Mouse (Mus musculus) right cerebral cortex, postnatal 10 days (tissue): ENCODE results near the gene Lrrc4.
A peak's percentile ranks its signal among the peaks of the same experiment; 100 is the strongest.

Source experiments
- DNase-seq, 2 experiments: peaks; one replicate each; pipeline ENCODE4 v3.0.0; 2021; ENCODE audit warnings: low spot score in 2 of 2

Lrrc4 gene

DNA sequence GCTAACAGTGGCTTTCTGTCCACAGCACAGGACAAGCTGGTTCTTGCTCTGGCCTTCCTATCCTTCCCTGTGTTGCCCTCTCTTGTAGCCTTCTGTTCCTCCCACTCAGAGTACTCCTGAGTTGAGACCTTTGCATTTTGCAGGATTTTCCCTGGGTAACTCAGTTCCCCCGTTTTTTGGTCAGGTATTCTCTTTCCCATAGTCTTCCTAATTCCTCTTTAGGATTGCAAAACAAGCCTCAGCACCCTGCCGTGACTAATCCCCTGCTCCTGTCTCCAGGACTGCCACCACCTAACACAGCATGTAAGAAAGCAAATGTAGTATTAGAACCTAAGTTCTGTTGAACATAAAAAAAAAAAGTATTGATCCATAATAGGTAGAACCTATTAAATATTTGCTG is 60.2 kb downstream of the Lrrc4 start:
- DNase-seq, result no peak

DNA sequence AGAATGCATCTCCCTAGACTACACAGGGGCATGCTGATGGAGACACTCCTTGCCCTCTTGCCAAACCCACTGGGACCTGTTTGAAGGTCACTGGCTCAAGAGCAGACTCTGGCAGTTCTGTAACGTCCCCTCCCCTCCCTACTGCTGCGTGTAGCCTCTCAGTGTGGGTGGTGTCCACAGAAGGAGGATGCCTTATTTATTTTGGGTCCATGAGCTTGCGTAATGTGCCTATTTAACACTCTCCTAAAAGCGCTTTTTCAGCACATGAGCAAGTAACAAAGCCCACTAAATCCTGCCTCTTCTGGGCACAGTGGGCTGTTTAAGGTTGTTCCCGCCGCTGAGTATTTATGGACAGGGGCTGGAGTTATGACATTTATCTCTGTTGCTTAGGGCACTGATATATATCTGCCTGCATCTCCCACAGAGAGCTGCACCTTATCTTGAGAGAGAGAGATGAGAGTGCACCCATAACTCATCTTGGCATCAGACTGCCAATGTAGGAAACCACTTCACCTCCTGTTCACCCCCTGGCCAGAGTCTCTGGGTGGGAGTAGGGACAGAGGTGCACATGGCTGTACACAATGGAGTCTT is 63.6 kb downstream of the Lrrc4 start:
- no peak for DNase-seq

DNA sequence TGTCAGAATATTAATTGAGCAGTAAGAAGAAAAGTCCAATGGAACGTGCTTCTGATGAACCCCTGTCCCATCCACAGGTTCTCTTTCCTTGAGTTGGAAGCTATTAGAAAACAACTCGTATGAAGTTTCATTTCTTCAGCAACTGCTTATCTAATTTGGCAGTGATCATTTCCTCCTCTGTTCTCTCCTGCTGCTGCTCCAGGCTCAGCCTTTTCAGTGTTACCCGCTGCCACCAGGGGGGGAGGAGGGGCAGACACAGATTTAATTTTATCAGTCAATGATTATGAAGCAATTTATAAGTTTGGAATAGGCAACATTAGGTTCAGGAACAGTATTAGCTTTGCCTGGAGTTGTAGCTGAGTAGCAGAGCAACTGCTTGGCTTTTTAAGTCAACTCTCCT is 64.9 kb downstream of the Lrrc4 start:
- DNase-seq, result no peak

DNA sequence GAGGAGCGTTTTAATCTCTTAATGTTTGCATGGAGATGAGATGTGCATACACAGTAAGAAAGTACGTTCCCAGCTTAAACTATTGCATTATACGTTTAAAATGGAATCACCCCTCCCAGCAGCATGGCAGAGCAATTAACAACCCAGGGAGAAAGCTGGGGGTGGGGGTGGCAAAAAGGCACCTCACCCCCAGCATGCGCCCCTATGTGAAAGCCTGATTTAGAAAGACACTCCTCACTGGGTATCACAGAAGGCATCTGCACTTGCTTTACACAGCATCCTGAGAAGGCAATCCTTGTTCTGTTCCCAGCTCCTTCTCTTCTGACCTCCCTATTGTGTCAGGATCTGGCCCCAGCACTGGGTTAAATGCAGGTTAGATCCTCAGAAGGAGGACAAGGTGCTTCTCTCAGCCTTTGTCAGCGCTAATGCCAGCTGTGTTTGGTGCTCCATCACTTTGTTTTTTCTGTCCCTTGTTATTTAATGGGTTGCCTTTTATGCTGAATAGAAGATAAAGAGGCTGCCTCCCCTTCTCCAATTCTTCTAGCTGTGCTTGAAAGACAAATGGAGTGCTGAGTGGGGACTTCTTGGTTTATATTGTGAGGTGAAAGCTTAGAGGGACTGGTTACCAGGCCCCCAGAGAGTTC is 69.3 kb downstream of the Lrrc4 start:
- DNase-seq, result no peak

DNA sequence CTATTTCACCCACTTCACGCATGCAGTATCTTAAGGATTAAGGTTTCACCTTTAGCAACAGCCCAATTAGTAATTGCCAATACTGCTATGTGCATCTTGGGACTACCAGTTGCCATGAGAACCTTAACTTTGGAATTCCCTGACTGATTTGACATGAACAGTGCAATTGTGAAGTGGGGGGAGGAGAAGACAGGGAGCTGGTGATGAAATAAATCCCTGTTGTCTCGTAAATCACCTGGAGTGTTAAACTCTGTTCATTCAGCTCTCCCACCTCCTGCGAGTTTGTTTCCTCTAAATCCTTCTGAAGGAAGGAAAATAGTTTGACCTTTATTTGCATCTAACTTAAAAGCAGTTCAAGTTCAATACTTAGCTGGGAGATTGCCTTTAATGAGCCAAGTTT is 69.8 kb downstream of the Lrrc4 start:
- DNase-seq, result no peak

DNA sequence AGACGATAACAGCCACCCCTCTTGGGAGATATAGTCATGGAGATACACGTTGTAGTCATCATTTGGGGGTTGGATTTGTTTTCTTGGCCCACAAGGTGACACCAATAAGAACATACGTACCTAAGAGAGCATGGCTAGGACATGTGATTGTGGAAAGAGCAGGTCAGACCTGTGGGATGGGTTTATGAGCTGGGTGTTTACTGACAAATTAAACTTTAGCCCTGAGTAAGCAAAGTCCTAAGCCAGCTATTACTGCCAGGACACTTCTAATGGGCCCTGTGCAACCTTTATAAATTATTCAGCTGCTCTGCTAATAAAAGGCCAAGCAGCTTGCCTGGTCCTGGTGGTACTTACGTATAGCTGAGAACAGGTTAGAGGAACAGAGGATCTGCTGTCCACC is 73.3 kb downstream of the Lrrc4 start:
- DNase-seq, result no peak

DNA sequence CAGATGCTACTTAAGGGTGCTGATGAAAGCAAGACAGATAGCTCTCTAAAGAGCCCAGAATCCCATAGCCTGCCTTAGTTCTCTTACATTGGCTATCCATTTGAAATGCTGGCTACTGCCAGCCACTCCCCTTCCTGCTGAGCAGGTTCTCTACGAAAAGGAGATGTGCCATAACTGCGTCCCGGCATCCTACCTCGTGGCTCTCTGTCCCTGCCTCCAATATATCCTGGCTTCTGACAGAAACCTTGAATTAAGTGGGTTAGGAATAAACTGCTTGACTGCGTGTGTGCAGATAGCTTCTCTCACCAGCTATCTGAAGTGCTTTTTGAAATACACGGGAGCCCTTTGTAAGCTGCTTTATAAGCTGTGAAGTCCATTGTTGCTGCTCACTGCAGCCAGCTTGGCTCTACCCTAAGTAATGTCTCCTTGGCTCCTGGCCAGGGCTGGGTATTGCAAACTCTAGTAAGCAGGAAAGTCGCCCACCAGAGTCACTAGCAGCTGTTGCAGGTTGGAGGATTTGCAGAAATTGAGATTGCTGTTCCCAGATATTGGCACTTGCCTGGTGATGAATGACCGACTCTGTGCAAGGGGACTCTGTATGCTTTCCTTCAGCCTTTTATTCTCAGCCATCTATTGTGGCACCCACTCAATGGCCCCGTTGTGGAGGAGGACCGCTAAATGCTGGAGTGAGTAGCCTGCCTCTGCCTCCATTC is 75.1 kb downstream of the Lrrc4 start:
- DNase-seq, result peak; percentile 84 to 85

DNA sequence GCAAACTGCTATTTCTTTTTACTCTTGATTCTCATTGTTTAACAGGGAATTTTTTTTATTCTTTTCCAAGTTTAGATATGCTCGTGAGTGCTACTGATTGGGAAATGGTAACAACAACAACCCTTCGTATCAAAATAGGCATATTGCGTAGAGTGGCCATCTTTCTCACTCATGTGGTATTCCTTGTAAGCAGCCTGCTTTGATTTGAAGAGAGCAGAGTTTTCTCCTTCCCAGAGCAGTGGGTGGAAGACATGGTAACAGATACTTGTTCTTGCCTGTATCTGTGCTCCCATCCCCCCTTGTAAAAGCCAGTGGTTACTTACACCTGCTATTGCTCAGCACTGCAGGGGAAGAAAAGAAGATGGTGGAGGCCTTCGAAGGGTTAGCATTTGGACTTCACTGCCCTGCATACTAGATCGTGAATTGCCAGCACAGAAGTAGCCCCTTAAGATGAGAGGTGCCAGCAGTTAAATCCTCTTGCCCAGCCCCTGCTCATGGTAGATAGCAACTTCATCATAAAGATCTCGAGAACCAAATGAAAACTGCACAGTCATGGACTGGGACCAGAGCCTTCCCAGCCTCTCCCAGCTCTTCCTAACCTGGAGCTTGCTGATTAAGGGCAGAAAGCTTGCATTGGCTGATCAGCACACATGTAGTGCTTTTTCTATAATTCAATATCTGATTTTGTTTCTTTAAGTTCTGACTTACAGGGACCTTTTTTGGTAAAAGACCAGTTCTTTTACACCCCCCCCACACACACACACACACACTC is 77.2 kb downstream of the Lrrc4 start:
- DNase-seq, result peak; percentile 38 to 59

DNA sequence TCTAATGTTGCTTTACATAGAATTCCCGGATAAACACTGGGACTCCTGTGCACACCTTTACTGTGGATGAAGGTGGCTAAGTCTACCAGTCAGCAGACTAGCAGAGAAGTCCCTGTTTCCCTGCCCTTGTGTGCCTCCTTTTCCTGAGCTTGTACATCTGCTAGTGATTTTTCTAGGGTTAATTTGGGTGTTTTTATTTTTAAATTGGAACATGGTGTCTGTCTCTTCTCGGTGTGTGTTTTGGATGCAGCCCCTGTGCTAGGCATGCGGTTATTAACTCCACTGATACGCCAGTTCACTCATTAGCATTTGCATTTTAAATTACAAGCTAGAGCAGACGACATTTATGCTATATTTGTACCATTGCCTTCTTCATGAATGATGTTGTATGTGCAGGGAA is 77.9 kb downstream of the Lrrc4 start:
- peak in 1 of 2 experiments; percentile 62 for DNase-seq

DNA sequence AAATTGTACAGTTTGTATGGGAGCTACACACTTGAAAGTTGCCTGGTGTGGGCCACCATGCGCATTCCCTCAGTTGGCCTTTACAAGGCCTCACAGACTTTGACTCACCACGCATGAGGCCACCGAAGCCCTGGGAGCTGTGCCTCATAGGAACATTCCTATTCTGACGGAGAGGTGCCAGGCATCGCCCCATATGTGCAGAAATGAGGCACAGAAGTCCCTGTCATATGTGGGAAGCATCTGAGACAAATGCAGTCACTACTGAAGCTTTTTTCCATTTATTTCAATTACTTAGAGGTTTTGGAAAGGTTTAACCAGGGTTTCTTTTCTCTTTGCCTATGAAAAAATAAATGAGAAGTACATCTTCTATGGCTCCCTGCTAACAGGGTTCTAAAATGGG is 78.3 kb downstream of the Lrrc4 start:
- DNase-seq, result peak; percentile 65 to 76

DNA sequence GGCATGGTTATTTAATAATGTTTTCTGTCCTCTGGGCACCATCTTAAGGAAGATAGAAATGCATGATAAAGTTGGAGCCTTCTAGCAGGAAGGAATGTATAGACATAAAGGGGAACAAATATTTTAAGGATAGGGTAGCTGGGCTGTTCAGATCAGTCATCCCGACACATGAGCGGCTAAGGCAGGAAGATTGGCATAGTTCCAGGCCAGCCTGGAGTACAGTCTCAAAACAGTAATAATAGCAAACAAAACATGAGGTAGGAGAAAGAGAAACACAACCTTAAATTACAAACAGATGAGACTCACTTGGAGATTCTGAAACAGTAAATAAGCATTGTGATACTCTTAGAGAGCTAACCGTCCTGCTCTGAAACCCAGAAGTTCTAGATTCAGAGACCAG is 80.4 kb downstream of the Lrrc4 start:
- DNase-seq, result no peak

DNA sequence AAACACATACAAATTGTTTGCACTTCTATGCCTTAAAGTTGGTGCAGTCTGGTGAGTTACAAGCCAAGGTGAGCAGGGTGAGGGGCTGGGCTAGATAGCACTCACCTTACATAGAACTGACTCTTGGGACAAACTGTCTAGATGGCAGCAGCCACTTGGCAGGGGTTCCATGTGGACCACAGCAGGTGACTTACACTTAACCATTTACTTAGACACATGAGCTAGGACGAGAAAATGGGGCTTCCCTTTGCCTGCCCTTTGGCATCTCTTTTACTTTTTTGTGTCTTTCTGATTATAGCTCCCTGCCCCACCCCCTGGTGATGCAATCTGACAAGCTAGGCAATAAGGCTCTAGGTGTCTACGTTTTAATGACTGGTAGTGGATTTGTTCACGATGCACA is 82.3 kb downstream of the Lrrc4 start:
- DNase-seq, result no peak

DNA sequence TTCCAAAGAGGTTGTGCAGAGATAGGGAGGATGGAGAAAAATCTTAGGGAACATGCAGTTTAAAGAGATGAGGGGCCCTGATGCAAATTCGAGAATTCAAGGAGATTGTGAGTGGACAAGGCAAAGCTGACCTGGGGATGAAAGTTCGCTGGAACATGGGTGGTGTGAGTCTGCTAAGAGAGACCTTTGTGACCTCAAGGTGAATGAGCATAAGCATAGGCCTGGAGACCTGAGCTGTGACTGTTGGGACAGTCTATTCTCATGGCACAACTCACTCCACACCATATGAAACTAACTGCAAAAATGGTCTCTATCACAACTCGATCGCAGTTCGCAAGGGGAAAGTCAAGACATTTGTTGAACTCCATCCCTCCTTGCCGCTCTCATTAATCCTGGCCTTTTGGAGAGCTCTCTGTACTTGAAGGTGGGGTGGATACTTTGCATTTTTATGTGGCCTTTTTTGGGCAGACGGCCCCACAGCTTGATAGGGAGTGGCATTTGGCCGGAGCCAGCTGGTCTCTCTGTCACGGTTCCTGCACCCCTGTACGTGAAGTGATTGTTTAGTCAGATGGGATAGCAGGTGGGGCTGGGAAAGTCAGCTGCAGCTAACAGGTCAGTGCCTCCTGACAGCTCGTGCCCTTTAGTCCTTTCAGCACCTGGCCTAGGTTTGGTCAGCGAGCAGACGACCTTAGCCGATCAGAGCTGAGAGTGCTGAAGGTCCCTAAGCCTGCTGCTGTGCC is 83.4 kb downstream of the Lrrc4 start:
- DNase-seq, result no peak

DNA sequence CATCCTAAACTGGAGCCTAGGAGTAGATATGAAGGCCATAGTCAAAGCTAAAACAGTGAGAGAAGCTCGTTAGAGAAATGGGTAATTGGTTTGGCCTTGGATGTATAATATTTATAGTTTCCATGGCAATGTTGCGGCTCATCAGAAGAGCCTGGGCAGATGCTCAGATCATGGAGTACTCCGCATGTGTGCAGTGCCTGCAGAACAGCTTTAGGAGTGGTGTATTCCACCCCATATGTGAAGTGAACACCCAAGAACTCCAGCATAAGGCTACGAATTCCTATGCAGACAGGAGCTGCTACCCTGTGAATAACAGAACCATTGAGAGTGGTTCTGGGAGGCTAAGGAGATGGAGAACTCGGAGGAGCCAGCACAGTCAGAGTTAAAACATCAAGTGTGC is 84.5 kb downstream of the Lrrc4 start:
- DNase-seq, result peak; percentile 48 to 54

DNA sequence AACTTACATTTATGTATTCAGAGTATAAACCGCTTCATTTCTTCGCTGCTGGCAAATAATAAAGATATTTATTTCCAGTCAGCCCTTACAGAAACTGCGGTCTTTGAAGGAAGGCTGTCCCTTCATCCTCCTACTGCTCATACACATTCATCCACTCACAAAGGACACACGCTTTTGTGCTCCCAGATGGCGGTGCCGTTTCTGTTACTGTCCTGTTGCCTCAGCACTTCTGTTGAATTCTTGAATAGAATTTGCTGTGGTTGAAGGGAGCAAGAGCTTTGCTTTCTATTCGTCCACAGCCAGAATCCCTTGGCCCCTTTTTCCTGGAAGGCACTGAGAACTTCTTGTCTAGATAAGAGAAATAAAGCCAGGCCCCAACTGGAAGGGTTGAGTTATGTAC is 85.7 kb downstream of the Lrrc4 start:
- no peak for DNase-seq

DNA sequence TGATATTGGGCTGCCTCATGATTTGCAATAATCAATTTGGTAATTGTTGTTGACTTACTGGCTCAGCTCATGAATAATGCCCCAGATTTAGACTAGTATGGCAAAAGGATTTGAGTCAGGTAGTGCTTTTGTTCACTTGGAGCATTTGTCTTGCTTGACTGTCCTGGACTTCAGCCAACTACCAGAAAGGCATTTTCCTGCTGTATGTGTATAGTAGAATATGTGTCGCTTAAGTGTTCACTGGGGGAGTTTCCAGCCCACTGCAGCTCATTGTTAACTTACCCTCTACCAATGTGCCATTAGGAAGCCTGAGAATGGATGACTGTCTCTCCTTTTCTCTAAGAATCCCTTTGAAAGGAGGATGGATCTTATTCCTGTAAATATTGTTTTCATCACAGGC is 88.0 kb downstream of the Lrrc4 start:
- no peak for DNase-seq

DNA sequence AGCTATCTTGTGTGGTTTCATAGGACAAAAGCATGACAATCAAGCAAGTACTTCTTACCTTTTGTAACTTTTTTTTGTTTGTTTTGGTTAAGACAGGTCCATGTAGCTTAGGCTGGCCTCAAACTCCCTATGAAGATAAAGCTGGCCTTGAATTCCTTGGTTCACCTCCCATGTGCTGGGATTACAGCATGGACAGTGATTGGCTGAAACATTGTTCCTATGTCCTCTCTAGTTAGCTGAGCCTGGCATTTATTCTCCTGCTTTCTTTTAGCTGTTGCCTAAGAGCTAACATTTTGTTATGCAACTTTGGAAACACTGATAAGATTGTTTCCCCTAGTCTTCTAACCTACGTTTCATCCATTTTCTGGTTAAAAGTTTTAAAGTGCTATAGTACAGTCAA is 93.9 kb downstream of the Lrrc4 start:
- DNase-seq, result no peak

DNA sequence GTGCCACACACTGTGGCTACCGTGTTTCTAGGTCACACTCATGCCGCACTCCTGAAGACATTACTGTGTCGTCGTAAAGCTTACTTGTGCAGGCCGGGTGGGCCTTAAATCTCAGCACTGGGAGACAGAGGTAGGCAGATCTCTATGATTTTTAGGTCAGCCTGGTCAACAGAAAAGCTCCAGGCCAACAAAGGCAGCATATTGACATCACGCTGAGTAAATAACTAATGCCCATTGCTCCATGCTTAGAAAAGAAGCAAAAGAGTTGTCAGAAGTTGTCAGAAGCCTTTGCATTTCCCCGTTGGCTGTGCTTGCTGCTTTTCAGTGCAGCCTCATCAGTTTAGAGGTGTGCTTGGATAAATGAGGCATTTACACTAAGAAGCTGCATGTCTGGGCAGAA is 94.9 kb downstream of the Lrrc4 start:
- no peak for DNase-seq

DNA sequence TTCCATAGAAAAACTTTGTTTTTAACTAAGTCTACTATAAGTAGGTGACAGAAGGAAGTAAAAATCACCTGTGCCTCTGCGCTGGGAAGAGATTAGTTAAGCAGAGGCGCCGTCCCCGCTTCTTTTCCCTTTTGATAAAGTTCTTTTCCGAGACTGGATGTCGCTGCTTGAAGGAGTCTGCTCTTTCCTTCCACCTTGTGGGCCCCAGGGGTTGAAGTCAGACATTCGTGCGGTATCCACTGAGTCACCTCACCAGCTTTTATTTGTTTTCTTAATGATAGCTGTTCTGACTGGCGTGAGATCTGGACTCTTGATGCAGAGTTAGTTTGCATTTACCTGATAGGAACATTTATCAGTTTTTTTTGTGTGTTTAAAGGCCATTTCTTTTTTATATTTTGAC is 96.4 kb downstream of the Lrrc4 start:
- DNase-seq, result no peak

DNA sequence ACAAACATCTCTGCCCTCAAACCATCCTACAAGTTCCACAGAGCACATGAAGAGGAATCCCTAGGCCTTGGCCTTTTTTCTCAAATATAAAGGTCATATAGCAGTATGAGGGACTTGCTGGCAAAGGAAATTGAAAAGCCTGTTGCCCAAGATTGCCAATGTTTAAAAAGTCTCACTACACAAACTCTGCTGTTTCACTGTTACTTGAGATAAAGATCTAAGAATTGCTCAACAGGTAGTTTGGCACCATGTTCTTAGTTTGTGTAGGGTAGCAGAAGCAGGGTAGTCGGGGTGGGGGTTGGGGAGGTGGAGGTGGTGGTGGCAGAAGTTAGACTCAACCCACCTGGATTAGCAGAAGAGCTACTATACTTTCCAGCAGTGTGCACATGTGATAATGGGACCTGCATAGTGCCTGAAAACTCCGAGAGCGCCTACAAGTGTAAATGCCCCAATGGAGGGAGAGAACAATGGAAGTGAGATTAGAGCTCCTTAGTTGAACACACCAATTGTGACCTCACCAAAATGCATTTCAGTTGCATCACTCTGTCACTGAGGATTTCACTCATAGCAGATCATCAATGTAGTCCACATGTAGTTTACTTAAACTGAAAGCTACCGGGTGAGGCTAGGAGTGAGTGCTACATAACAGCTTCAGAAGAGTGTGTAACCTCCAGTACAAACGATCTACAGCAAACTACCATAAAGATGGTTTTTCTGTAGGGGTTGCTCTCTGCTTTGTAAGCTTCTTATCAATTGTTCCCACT is 97.5 kb downstream of the Lrrc4 start:
- no peak for DNase-seq

DNA sequence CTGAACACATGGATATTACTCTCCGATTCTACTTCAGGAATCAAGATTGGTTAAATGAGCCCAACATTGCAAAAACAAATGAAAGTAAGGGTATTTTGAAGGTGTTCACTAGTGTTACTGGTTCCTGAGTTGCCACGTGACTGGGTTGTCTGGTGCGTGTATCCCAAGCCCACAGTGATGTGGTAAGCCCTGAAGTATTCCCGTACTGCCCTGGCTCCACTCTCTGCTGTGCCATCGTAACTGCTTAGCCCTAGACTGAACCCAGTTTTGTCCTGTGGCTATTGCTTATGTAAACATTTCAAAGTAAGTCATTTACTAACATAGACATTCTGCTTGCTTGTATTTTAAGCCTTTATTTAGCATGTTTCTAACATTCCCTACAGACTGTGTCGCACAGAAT is 100.3 kb downstream of the Lrrc4 start:
- no peak for DNase-seq
